In genomic region chr5:140565451-140565850, GRCm38 (mm10) we compare ENCODE assay signal across 8 mouse cellular contexts. TPM values are rescaled to one million over a fixed set of nuclear protein-coding genes. Genes with fewer than 3 reads are reported as not detected.
DNase-seq lines count a peak whose midpoint lies in the region; ATAC-seq lines count a peak whose summit lies in the region.

No protein-coding gene starts in this region.

- no peak overlapping the region for H3K27ac ChIP-seq in lung, embryonic 15.5 days
- H3K27ac ChIP-seq in hindbrain, embryonic 16.5 days (ENCODE audit: low read depth, low read length) = peak overlapping the region; percentile 49
- H3K27ac ChIP-seq in midbrain, embryonic 13.5 days = no peak overlapping the region

- intact Hi-C loops in gastrocnemius, postnatal 36 days (cut with DNase I) = no loop called here

- peak; percentile 58 for DNase-seq in adrenal gland, postnatal 10 days
- no peak for DNase-seq in adrenal gland, adult 8-10 months
- no peak for DNase-seq in lung, postnatal 14 days
- DNase-seq in gastrocnemius, postnatal 36 days = peak; percentile 37 to 69
- DNase-seq in thymus, postnatal 10 days (ENCODE audit: low spot score in 2 of 2) = no peak

- no peaks in the 10 kb centered on the region for H3K9me3 ChIP-seq in lung, embryonic 15.5 days
- no peaks in the 10 kb centered on the region for H3K9me3 ChIP-seq in hindbrain, embryonic 16.5 days (ENCODE audit: control insufficient read depth, low read length)
- H3K9me3 ChIP-seq in midbrain, embryonic 13.5 days = no peaks in the 10 kb centered on the region

- H3K4me1 ChIP-seq in lung, embryonic 15.5 days = peaks cover 30% of the 10 kb centered on the region
- H3K4me1 ChIP-seq in hindbrain, embryonic 16.5 days (ENCODE audit: control insufficient read depth, insufficient read depth, low read depth, low read length) = peaks cover 3% of the 10 kb centered on the region; the same call in 1 of the 2 replicates
- peaks cover 29% of the 10 kb centered on the region for H3K4me1 ChIP-seq in midbrain, embryonic 13.5 days (replicated peaks)

- peak; percentile 50; the same call in 1 of the 2 replicates for ATAC-seq in lung, embryonic 15.5 days (ENCODE audit: borderline replicate concordance, extremely low read depth, low FRiP score, low TSS enrichment)
- peak; percentile 79 for ATAC-seq in hindbrain, embryonic 16.5 days
- peak; percentile 49 for ATAC-seq in midbrain, embryonic 13.5 days

- H3K4me2 ChIP-seq in lung, embryonic 15.5 days = no peak overlapping the region
- H3K4me2 ChIP-seq in hindbrain, embryonic 16.5 days (ENCODE audit: low read length) = no peak overlapping the region
- no peak overlapping the region for H3K4me2 ChIP-seq in midbrain, embryonic 13.5 days (replicated peaks)

- H3K36me3 ChIP-seq in lung, embryonic 15.5 days = no peaks in the 10 kb centered on the region
- no peaks in the 10 kb centered on the region for H3K36me3 ChIP-seq in hindbrain, embryonic 16.5 days (ENCODE audit: control insufficient read depth, insufficient read depth, low read length)
- no peaks in the 10 kb centered on the region for H3K36me3 ChIP-seq in midbrain, embryonic 13.5 days

- H3K4me3 ChIP-seq in lung, embryonic 15.5 days = no peak overlapping the region
- no peak overlapping the region for H3K4me3 ChIP-seq in hindbrain, embryonic 16.5 days (ENCODE audit: low read length)
- no peak overlapping the region for H3K4me3 ChIP-seq in midbrain, embryonic 13.5 days (replicated peaks)

- 27% methylated on average over 5 of the region's 5 CpGs for WGBS in lung, embryonic 15.5 days
- 32% methylated on average over 5 of the region's 5 CpGs for WGBS in hindbrain, embryonic 16.5 days
- WGBS in midbrain, embryonic 13.5 days = 19% methylated on average over 4 of the region's 5 CpGs

- H3K27me3 ChIP-seq in lung, embryonic 15.5 days = no peaks in the 10 kb centered on the region
- no peaks in the 10 kb centered on the region for H3K27me3 ChIP-seq in hindbrain, embryonic 16.5 days (replicated peaks; ENCODE audit: control insufficient read depth, insufficient read depth, low read length)
- H3K27me3 ChIP-seq in midbrain, embryonic 13.5 days = 0 out of 2 replicates have a peak, but pooled peaks cover 3% of the 10 kb centered on the region

- no peak overlapping the region for H3K9ac ChIP-seq in lung, embryonic 15.5 days
- H3K9ac ChIP-seq in hindbrain, embryonic 16.5 days (ENCODE audit: low read depth, low read length) = no peak overlapping the region
- H3K9ac ChIP-seq in midbrain, embryonic 13.5 days (replicated peaks) = 0 out of 2 replicates have a peak overlapping the region, but pooled peaks have one; percentile 2

RNA-seq across cellular contexts. Expression of gene Grifin, which starts 0.6 kb away (rescaled TPM):
- total RNA-seq in adrenal gland, postnatal 10 days (2021) = not detected
- total RNA-seq in adrenal gland, adult 8-10 months (2022) = not detected
- 0.28 TPM in 1 of 2 replicates, not detected in the other for polyA plus RNA-seq in lung, embryonic 15.5 days (2015; fragmentation: Nextera tagmentation; extraction: Ambion mirVana)
- not detected for total RNA-seq in gastrocnemius, postnatal 36 days (2021)
- polyA plus RNA-seq in hindbrain, embryonic 16.5 days (2015; fragmentation: Nextera tagmentation; extraction: Ambion mirVana) = 0.36 TPM in 1 of 2 replicates, not detected in the other
- polyA plus RNA-seq in midbrain, embryonic 13.5 days (2015; fragmentation: Nextera tagmentation; extraction: Ambion mirVana) = not detected in 2 replicates

RNA-seq across cellular contexts. Expression of gene Lfng, which starts 41.7 kb away (rescaled TPM):
- total RNA-seq in adrenal gland, postnatal 10 days (2021) = 10 to 100 TPM; 18.2 to 24.6 TPM
- total RNA-seq in adrenal gland, adult 8-10 months (2022) = 10 to 100 TPM; 11.6 to 18.9 (median 17.2) TPM
- polyA plus RNA-seq in lung, embryonic 15.5 days (2015; fragmentation: Nextera tagmentation; extraction: Ambion mirVana) = 22.5 and 27.8 TPM in 2 replicates
- total RNA-seq in gastrocnemius, postnatal 36 days (2021) = 1 to 10 TPM; 3.5 to 3.8 TPM
- 27.1 and 30.2 TPM in 2 replicates for polyA plus RNA-seq in hindbrain, embryonic 16.5 days (2015; fragmentation: Nextera tagmentation; extraction: Ambion mirVana)
- 25.0 and 25.7 TPM in 2 replicates for polyA plus RNA-seq in midbrain, embryonic 13.5 days (2015; fragmentation: Nextera tagmentation; extraction: Ambion mirVana)

Comparison
In these comparisons a context has a peak if more than half of its experiments do, and no peak if none do; other contexts are left out.
1. DNase-seq: peak in adrenal gland, postnatal 10 days (single experiment) and gastrocnemius, postnatal 36 days (2 of 2); none in adrenal gland, adult 8-10 months (single experiment), lung, postnatal 14 days (single experiment) and thymus, postnatal 10 days (0 of 2).
2. Peak in every context shown above with its lines, with median percentiles within 50 percentile points of each other: ATAC-seq.